23 mouse cellular contexts compared by ENCODE assay signal in the genomic region with DNA sequence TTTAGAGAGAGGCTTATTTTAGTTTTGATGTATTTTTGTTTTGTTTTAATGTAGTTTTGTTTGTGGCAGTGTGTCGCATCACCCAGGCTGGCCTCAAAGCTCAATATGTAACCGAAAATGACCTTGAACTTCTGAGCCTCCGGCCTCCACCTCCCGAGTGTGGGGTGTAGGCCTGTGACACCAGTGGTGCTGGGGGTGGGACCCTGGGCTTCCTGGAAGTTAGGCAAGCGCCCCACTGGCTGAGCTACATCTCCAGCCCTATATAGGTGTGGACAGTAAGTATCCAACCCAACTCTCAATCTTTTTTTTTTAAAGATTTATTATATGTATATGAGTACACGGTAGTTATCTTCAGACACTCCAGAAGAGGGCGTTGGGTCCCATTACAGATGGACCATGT. TPM values are rescaled to one million over a fixed set of nuclear protein-coding genes. Genes with fewer than 3 reads are reported as not detected.
"Had no signal": no experiment of that assay in that cellular context is flagged by ENCODE, and none has a peak within 500 bp of the region (broad histone marks: within the 10 kb centered on the region; RNA-seq: fewer than 3 reads in every experiment).

No protein-coding gene starts in this region.

- H3K9me3 ChIP-seq: kidney, embryonic 15.5 days; liver, embryonic 13.5 days; neural tube, embryonic 12.5 days; neural tube, embryonic 15.5 days had no signal

- H3K4me2 ChIP-seq: kidney, embryonic 15.5 days; liver, embryonic 13.5 days; midbrain, embryonic 11.5 days; neural tube, embryonic 12.5 days; neural tube, embryonic 15.5 days had no signal

- DNase-seq: kidney, adult 2 months; kidney, postnatal 14 days; kidney, postnatal 4 days; layer of hippocampus, adult 9-11 months; layer of hippocampus, postnatal 36 days; liver, embryonic 13.5 days; lung, adult 2 months; lung, postnatal 14 days; midbrain, embryonic 14.5 days; right cerebral cortex, adult 18-20 months; right cerebral cortex, postnatal 14 days; thymus, postnatal 25 days had no signal

- H3K27ac ChIP-seq: kidney, embryonic 15.5 days; liver, embryonic 13.5 days; macrophage; neural tube, embryonic 12.5 days; neural tube, embryonic 15.5 days; stomach, postnatal 0 days had no signal

- H3K4me1 ChIP-seq: kidney, embryonic 15.5 days; neural tube, embryonic 12.5 days had no signal

- H3K36me3 ChIP-seq: liver, embryonic 13.5 days had no signal

- H3K4me3 ChIP-seq: kidney, embryonic 15.5 days; left cerebral cortex, adult 2 months; liver, embryonic 13.5 days; neural tube, embryonic 12.5 days; neural tube, embryonic 15.5 days had no signal

- H3K27me3 ChIP-seq: kidney, embryonic 15.5 days; neural tube, embryonic 12.5 days; neural tube, embryonic 15.5 days had no signal

- ATAC-seq: intestine, embryonic 16.5 days had no signal

- H3K9ac ChIP-seq: kidney, embryonic 15.5 days; liver, embryonic 13.5 days; neural tube, embryonic 12.5 days; neural tube, embryonic 15.5 days had no signal

RNA-seq across cellular contexts. Expression of a gene that starts 12.8 kb away (rescaled TPM):
- total RNA-seq: megakaryocyte, adult 5-6 weeks had no signal
- polyA plus RNA-seq: macrophage had no signal

RNA-seq across cellular contexts. Expression of a gene that starts 21.9 kb away (rescaled TPM):
- total RNA-seq: left cerebral cortex, adult 2 months; left cerebral cortex, postnatal 10 days; left cerebral cortex, postnatal 36 days had no signal
- polyA plus RNA-seq: midbrain, embryonic 11.5 days had no signal
